Mouse (Mus musculus) CH12.LX (cell line): ENCODE measurements around the gene Gm20431.

ENCODE experiments used
- CTCF ChIP-seq, 2 experiments: IDR thresholded peaks in 1 of 2; conservative IDR thresholded peaks in 1 of 2; 2 replicates each; pipeline ENCODE4 v1.5.1; 2011 to 2012; ENCODE audit warnings: low read depth in 2 of 2, low read length in 2 of 2, improper control_type of control experiment in 1 of 2, inconsistent platforms in 1 of 2, mild to moderate bottlenecking in 1 of 2, moderate library complexity in 1 of 2
- E2F4 ChIP-seq: IDR thresholded peaks from 2 replicates; pipeline ENCODE4 v1.6.1; 2011; ENCODE audit warnings: low read depth, low read length, improper control_type of control experiment; ENCODE audit not compliant: insufficient replicate concordance
- ELF1 ChIP-seq: IDR thresholded peaks from 2 replicates; pipeline ENCODE4 v1.6.1; 2014; ENCODE audit warnings: low read depth, mild to moderate bottlenecking, inconsistent platforms, low read length, improper control_type of control experiment
- EP300 ChIP-seq: IDR thresholded peaks from 2 replicates; pipeline ENCODE4 v1.6.1; 2011; ENCODE audit warnings: low read length, improper control_type of control experiment
- MAX ChIP-seq: IDR thresholded peaks from 2 replicates; pipeline ENCODE4 v1.6.1; 2011; ENCODE audit warnings: low read length, improper control_type of control experiment
- MAZ ChIP-seq: IDR thresholded peaks from 2 replicates; pipeline ENCODE4 v1.6.1; 2012; ENCODE audit warnings: low read depth, mild to moderate bottlenecking, inconsistent platforms, low read length, improper control_type of control experiment, moderate library complexity
- POLR2A ChIP-seq: IDR thresholded peaks from 2 replicates; pipeline ENCODE4 v1.6.1; 2011; ENCODE audit warnings: low read depth, mild to moderate bottlenecking, improper control_type of control experiment, low read length
- SIN3A ChIP-seq: IDR thresholded peaks from 2 replicates; pipeline ENCODE4 v1.6.1; 2012; ENCODE audit warnings: low read length, improper control_type of control experiment, inconsistent platforms

GRCm38 (mm10) chr2:167576121-167576620, 85.1 kb downstream of the Gm20431 start:
- TF ChIP-seq EP300 (no peak), CTCF (conservative IDR thresholded peaks at IDR 0.05 in 1 of 2, IDR thresholded peaks at IDR 0.05 in 1 of 2; ENCODE audit: low read depth in 2 of 2, low read length in 2 of 2) (no peak), POLR2A (no peak), SIN3A (no peak), ELF1 (no peak), E2F4 (no peak), MAX (no peak), MAZ (no peak)
